Mouse (Mus musculus) embryonic facial prominence, embryonic 11.5 days (tissue): Measurements from ENCODE around the gene Tagap. TPM values are rescaled to one million over a fixed set of nuclear protein-coding genes. Genes with fewer than 3 reads are reported as not detected.

Experiments
- ATAC-seq: fragments of 200-750 bp; cut with Nextera tagmentation; replicated peaks from 2 replicates; pipeline ENCODE4 v1.8.0; 2017; ENCODE audit warnings: low read depth; ENCODE audit not compliant: insufficient number of reproducible peaks, low FRiP score, low TSS enrichment
- DNase-seq: peaks from one replicate; pipeline ENCODE4 v3.0.0-alpha.2; 2015; ENCODE audit warnings: low spot score
- H3K27ac ChIP-seq: fragments of 300-500 bp; sonication (generic); replicated peaks from 2 replicates; pipeline ENCODE4 v1.5.1; 2014; ENCODE audit warnings: mild to moderate bottlenecking, low read depth, low read length, control low read depth
- H3K27me3 ChIP-seq: fragments of 300-500 bp; sonication (generic); 2 replicates; pipeline ENCODE4 v1.6.1; 2014; ENCODE audit warnings: mild to moderate bottlenecking, low read length, moderate library complexity, mixed read lengths; ENCODE audit not compliant: control insufficient read depth, insufficient read depth
- H3K36me3 ChIP-seq: fragments of 300-500 bp; sonication (generic); replicated peaks from 2 replicates; pipeline ENCODE4 v1.6.1; 2014; ENCODE audit warnings: low read depth, mild to moderate bottlenecking, low read length, moderate library complexity, mixed read lengths; ENCODE audit not compliant: control insufficient read depth, insufficient read depth
- H3K4me1 ChIP-seq: fragments of 300-500 bp; sonication (generic); 2 replicates; pipeline ENCODE4 v1.6.1; 2014; ENCODE audit warnings: low read length, mixed read lengths; ENCODE audit not compliant: control insufficient read depth, insufficient read depth
- H3K4me2 ChIP-seq: fragments of 300-500 bp; sonication (generic); 2 replicates; pipeline ENCODE4 v1.6.1; 2014; ENCODE audit warnings: low read depth, mild to moderate bottlenecking, control low read depth, low read length, moderate library complexity
- H3K4me3 ChIP-seq: fragments of 300-500 bp; sonication (generic); 2 replicates; pipeline ENCODE4 v1.5.1; 2014; ENCODE audit warnings: low read depth, low read length, control low read depth
- H3K9ac ChIP-seq: fragments of 300-500 bp; sonication (generic); replicated peaks from 2 replicates; pipeline ENCODE4 v1.6.1; 2014; ENCODE audit warnings: mild to moderate bottlenecking, control low read depth, low read length
- H3K9me3 ChIP-seq: fragments of 300-500 bp; sonication (generic); replicated peaks from 2 replicates; pipeline ENCODE4 v1.6.1; 2016; ENCODE audit warnings: mild to moderate bottlenecking, low read length, inconsistent platforms, mixed read lengths; ENCODE audit not compliant: control insufficient read depth
- WGBS: fragments of 180-500 bp; shearing (Covaris S2); extraction: QIAGEN DNeasy Blood & Tissue Kit; methylation state at CpG from one replicate; pipeline ENCODE4 v1.1.7; 2014; 5-methylcytosine and 5-hydroxymethylcytosine counted together
- polyA plus RNA-seq: library from polyadenylated mRNA; unstranded; fragments of >200 nt; fragmentation: Nextera tagmentation; extraction: Ambion mirVana; gene quantifications from 2 replicates; pipeline ENCODE4 v1.2.1, GENCODE M21; 2014

Gene Tagap
- polyA plus RNA-seq, 1 experiment from 2014 or later = 0.65 TPM

DNA sequence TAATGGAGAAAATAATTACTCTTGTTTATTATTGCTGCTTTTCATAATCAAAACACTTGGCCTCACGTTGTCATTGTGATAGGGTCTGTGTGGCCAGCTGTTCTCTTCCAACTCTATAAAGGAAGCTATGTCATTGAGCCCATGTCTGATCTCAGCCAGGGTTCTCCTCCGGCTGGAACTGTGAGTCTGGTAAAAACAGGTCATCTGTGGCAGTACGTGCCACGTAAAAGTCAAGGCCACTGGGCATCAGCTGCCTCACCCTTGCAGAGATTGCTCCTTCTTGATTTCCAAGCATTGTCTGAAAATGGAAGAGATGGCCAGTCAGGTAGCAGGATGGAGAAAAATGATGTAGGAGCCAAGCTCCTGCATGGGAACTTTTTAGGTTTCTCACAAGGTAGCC, 25.8 kb upstream of the Tagap start:
- Histone ChIP-seq H3K36me3 (no peaks in the 10 kb centered on the region), H3K27ac (no peak overlapping the region), H3K4me2 (no peak overlapping the region), H3K27me3 (no peaks in the 10 kb centered on the region), H3K9me3 (no peaks in the 10 kb centered on the region), H3K9ac (no peak overlapping the region), H3K4me1 (no peaks in the 10 kb centered on the region), H3K4me3 (no peak overlapping the region)
- DNase-seq = no peak
- ATAC-seq = no peak
- 77% methylated on average over 4 of the region's 4 CpGs for WGBS

DNA sequence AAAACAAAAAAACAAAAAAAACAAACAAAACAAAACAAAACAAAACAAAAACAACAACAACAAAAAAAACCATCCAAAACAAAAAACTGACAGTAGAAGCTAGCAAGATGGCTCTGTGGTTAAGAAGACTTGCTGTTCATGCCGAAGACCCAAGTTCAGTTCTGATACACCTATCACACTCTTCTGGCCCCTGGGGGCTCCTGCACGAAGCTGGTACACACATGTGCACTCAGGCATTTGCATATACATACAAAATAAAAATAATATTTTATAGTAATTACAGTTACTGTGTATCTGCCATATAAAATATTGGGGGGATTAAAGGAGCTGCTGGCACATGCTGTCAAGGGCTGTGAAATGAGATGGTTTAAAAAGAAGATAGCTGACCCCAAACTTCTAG, 24.3 kb upstream of the Tagap start:
- no peak for ATAC-seq
- WGBS = 74% methylated on average over 2 of the region's 2 CpGs
- H3K36me3 ChIP-seq = no peaks in the 10 kb centered on the region
- DNase-seq = no peak
- no peaks in the 10 kb centered on the region for H3K27me3 ChIP-seq
- H3K27ac ChIP-seq = no peak overlapping the region
- no peak overlapping the region for H3K4me3 ChIP-seq
- H3K4me2 ChIP-seq = no peak overlapping the region
- no peaks in the 10 kb centered on the region for H3K4me1 ChIP-seq
- no peak overlapping the region for H3K9ac ChIP-seq
- H3K9me3 ChIP-seq = no peaks in the 10 kb centered on the region

DNA sequence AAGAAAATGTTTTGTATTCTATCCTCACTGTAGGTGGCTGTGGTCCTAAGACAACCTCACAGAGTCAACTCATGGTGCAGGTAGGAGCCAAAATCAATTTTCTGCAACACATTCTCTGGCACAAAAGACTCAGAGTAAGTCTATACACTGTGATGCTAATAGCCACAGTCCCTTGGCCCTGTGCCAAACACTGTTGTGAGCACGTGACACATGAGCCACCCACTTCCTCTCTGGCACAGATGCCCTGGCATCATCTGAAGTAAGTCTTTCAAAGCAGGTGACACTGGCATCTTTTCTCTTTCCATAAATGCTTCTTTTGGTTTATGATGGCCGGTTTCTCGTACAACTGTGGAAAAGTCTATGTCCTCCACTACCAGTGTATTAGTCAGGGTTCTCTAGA, 23.4 kb upstream of the Tagap start:
- ATAC-seq (no peak), DNase-seq (no peak)
- H3K4me3 ChIP-seq = no peak overlapping the region
- H3K36me3 ChIP-seq = no peaks in the 10 kb centered on the region
- no peaks in the 10 kb centered on the region for H3K27me3 ChIP-seq
- H3K9me3 ChIP-seq = no peaks in the 10 kb centered on the region
- no peak overlapping the region for H3K4me2 ChIP-seq
- no peak overlapping the region for H3K9ac ChIP-seq
- no peak overlapping the region for H3K27ac ChIP-seq
- 86% methylated on average over 3 of the region's 3 CpGs for WGBS
- H3K4me1 ChIP-seq = no peaks in the 10 kb centered on the region

DNA sequence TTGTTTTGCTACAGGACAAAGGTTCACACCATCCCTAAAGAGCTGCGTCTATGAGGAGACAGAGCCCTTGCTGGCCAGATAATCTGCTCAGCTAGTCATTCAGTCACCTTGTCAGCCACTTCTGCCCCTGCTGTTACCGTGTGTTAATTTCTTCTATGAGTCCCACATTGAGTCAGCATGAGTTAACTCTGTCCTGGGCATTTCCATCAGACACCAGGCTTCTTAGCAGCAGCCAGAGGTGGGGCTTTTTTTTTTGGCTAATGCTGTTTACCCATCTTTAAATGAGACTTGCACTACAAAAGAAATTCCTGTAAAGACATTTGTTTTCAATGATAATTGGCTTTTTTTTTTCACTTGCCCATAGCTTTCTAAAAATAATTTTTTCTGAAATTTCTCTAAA, 20.8 kb upstream of the Tagap start:
- DNase-seq (no peak), ATAC-seq (no peak)
- Histone ChIP-seq H3K27ac (no peak overlapping the region), H3K27me3 (no peaks in the 10 kb centered on the region), H3K4me3 (no peak overlapping the region), H3K9ac (no peak overlapping the region), H3K4me2 (no peak overlapping the region), H3K4me1 (no peaks in the 10 kb centered on the region), H3K36me3 (no peaks in the 10 kb centered on the region), H3K9me3 (no peaks in the 10 kb centered on the region)
- WGBS = 43% methylated on average over 2 of the region's 2 CpGs

DNA sequence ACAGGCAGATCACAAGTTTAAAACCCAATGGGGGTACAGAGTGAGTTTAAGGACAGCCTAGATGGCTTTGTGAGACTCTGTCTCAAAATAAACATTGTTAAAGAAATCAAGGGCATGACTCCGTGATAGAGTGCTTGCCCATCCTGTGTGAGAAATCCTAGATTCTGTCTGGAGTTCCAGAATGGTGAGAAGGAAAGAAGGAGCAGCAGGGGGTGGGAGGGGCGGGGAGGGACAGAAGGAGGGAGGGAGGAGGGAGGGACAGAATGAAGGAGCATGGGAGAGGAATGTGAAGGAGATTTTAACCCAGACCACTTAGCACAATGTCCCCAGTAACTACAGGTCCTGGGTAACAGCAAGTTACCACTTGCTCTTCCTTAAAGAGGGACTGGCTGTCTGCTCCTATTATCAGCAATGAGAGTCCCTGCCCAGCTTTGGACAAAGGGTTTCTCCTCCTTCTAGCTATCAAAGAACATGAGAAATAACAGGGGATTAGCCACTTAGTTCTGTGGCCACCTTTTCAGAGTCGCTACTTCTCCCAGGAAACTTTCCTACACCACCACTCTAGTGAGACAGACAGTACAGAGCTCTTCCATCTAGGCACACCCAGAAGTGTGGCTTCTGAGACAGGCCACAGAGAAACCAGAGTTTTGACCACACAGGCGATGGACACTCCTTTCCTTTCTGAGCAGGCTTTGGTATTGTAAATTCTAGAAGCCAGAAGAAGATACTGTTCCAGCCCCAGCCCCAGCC, 19.7 kb upstream of the Tagap start:
- Histone ChIP-seq H3K4me3 (no peak overlapping the region), H3K27me3 (no peaks in the 10 kb centered on the region), H3K36me3 (no peaks in the 10 kb centered on the region), H3K4me2 (no peak overlapping the region), H3K27ac (no peak overlapping the region), H3K9ac (no peak overlapping the region), H3K9me3 (no peaks in the 10 kb centered on the region), H3K4me1 (no peaks in the 10 kb centered on the region)
- no peak for ATAC-seq
- DNase-seq = no peak
- 51% methylated on average over 4 of the region's 4 CpGs for WGBS

DNA sequence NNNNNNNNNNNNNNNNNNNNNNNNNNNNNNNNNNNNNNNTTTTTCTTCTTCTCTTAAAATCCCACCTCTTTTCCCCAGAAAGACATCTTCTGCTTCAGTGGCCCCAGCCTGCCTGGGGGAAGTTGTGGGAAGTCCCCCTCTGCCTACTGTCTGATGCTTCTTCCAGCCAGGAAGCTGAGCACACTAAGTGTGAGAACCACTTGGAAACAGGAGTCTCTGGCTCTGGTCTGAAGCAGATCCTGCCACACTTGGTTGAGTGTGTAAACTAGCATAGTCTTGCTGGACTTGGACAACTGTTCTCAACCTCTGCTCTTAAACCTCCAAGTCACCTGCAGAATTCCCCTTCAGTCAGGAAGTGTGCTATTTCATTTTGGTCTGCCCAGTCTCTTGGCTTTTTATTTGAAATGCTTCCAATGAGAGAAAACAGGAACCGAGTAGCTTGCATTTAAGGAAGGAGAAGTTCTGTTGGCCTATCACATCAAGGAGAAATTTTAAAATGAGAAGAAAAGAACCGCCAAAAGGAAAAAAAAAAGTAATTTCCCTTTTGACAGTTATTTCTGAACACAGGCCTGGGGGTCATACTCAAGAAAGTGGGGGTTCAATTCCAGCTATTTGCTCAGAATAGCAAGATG, 11.1 kb upstream of the Tagap start:
- ATAC-seq (no peak), DNase-seq (no peak)
- Histone ChIP-seq H3K36me3 (no peaks in the 10 kb centered on the region), H3K9ac (no peak overlapping the region), H3K27ac (no peak overlapping the region), H3K27me3 (no peaks in the 10 kb centered on the region), H3K4me1 (no peaks in the 10 kb centered on the region), H3K4me2 (no peak overlapping the region), H3K4me3 (no peak overlapping the region), H3K9me3 (no peaks in the 10 kb centered on the region)
- 83% methylated on average over 2 of the region's 2 CpGs for WGBS

DNA sequence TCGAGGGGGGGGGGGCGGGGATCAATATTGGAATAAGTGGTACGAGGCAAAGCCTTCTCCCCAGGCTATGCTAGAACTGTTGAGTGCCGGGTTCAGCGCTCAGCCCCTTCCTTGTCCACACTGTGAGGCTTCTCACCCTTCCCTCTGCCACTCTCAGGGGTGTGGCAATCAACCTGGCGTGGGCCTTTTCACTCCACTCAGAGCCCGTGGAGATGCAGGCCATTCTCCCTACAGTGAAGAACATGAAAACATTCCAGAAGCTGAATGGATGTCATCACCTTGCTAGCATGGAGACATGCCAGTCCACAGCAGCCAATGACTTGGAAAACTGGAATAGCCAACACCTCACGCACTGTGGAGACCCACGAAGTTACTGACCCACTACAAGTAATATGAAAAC, 10.0 kb upstream of the Tagap start:
- Histone ChIP-seq H3K27me3 (no peaks in the 10 kb centered on the region), H3K4me3 (no peak overlapping the region), H3K4me2 (no peak overlapping the region), H3K27ac (no peak overlapping the region), H3K9ac (no peak overlapping the region), H3K4me1 (no peaks in the 10 kb centered on the region), H3K9me3 (no peaks in the 10 kb centered on the region), H3K36me3 (no peaks in the 10 kb centered on the region)
- DNase-seq (no peak), ATAC-seq (no peak)
- WGBS = 85% methylated on average over 9 of the region's 9 CpGs

DNA sequence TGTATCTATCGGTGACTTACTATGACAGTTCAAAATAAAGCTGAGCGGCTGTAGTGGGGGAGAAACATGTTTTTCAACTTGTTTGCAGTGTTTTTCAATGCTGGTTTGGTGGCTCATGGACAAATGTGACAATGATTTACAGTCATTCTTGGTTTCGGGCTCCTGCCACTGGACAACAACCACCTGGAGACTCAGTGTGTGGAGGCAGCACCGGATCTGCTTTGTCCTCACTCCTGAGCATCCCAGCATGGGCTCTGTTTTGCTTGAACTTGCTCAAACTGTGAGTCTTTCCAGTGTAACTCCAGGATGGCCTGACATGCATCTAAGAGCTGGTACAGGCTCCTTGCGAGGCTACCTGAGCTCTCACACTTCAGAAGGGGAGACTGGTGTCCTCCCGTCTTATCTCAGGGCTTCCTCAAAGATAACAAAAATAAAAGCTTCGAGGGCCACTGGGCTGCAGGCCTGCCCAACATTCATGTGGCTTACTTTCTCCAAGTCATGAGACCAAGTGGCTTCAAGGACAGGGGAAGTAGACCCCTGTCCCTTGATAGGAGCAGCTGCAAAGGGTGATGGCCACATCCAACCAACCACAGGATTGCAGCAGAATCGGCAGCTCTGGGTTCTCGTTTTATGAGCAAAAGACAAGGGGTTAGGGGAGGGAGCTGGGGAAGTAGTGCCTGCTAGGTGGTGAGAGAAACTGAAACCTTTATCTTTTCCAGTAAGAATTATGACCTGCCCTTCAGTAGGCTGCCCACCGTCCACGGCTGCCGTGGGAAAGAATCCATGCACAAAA, 8.8 kb upstream of the Tagap start:
- Histone ChIP-seq H3K27ac (no peak overlapping the region), H3K4me1 (no peaks in the 10 kb centered on the region), H3K9ac (no peak overlapping the region), H3K9me3 (no peaks in the 10 kb centered on the region), H3K27me3 (no peaks in the 10 kb centered on the region), H3K36me3 (no peaks in the 10 kb centered on the region), H3K4me2 (no peak overlapping the region), H3K4me3 (no peak overlapping the region)
- WGBS = 83% methylated on average over 12 of the region's 12 CpGs
- ATAC-seq (no peak), DNase-seq (no peak)
